Mouse (Mus musculus): Measurements from ENCODE around the gene Rap1a.

GRCm38 (mm10) chr3:105750810-105751209 lies 50.3 kb downstream of the Rap1a start:
- TF ChIP-seq CTCF (IDR thresholded peaks at IDR 0.05; ENCODE audit: low read depth, low read length): no peak
- no peak for TF ChIP-seq POLR2A (IDR thresholded peaks at IDR 0.05; ENCODE audit: borderline replicate concordance, low read depth, low read length)
